Mouse (Mus musculus) embryonic fibroblast, embryonic 13.5 days (primary cell): ENCODE results near the gene Pgpep1l. TPM values are rescaled to one million over a fixed set of nuclear protein-coding genes. Genes with fewer than 3 reads are reported as not detected.

Experiments
- H3K27ac ChIP-seq: 2 replicates; pipeline ENCODE4 v1.5.1; 2012; ENCODE audit warnings: low read length, control low read depth, inconsistent platforms; ENCODE audit not compliant: insufficient read depth
- H3K4me1 ChIP-seq: 2 replicates; pipeline ENCODE4 v1.6.1; 2011; ENCODE audit warnings: low read length; ENCODE audit not compliant: control insufficient read depth, insufficient read depth
- H3K4me3 ChIP-seq: 2 replicates; pipeline ENCODE4 v1.5.1; 2011; ENCODE audit warnings: mild to moderate bottlenecking, control low read depth, low read length; ENCODE audit not compliant: insufficient read depth
- CTCF ChIP-seq: IDR thresholded peaks from 2 replicates; pipeline ENCODE4 v1.5.1; 2011; ENCODE audit warnings: mild to moderate bottlenecking, control low read depth, low read length, moderate library complexity, borderline replicate concordance; ENCODE audit not compliant: insufficient read depth
- POLR2A ChIP-seq: IDR thresholded peaks from 2 replicates; pipeline ENCODE4 v1.6.1; 2011; ENCODE audit warnings: low read depth, mild to moderate bottlenecking, control low read depth, low read length, moderate library complexity
- polyA plus RNA-seq: library from polyadenylated mRNA; stranded (reverse); fragments of >200 nt; gene quantifications from 2 replicates; pipeline ENCODE4 v1.2.4, GENCODE M21; 2011; ENCODE audit warnings: low read depth; ENCODE audit not compliant: missing spikeins, insufficient read length

Pgpep1l gene
- polyA plus RNA-seq, 1 experiment = 1.8 TPM

GRCm38 (mm10) chr7:68274951-68275350 is 10.9 kb upstream of the Pgpep1l start:
- no peak for TF ChIP-seq CTCF
- no peak for TF ChIP-seq POLR2A
- peaks cover 12% of the 10 kb centered on the region for H3K4me1 ChIP-seq

GRCm38 (mm10) chr7:68274218-68274617 is 10.2 kb upstream of the Pgpep1l start:
- no peak overlapping the region for H3K4me3 ChIP-seq
- H3K27ac ChIP-seq = no peak overlapping the region
- TF ChIP-seq POLR2A (no peak), CTCF (no peak)
- H3K4me1 ChIP-seq = peaks cover 12% of the 10 kb centered on the region

More at GRCm38 (mm10) chr7:68274951-68275350, 10.9 kb upstream of the Pgpep1l start:
- no peak overlapping the region for H3K27ac ChIP-seq
- H3K4me3 ChIP-seq = no peak overlapping the region

- TF ChIP-seq CTCF (no peak), POLR2A (no peak)
- H3K4me1 ChIP-seq = peaks cover 12% of the 10 kb centered on the region
Measured at GRCm38 (mm10) chr7:68273515-68273914, 9.5 kb upstream of the Pgpep1l start, which contains the start of gene Fam169b. Fam169b (plus strand) TSS chr7:68273839.

GRCm38 (mm10) chr7:68272607-68273006 is 8.6 kb upstream of the Pgpep1l start:
- TF ChIP-seq CTCF = no peak
- no peak for TF ChIP-seq POLR2A
- H3K4me3 ChIP-seq = no peak overlapping the region

More at GRCm38 (mm10) chr7:68273515-68273914, 9.5 kb upstream of the Pgpep1l start, which contains the start of gene Fam169b:
- Histone ChIP-seq H3K27ac (no peak within 1 kb of the TSS), H3K4me3 (no peak within 1 kb of the TSS)

GRCm38 (mm10) chr7:68271816-68272215 is 7.8 kb upstream of the Pgpep1l start:
- H3K4me1 ChIP-seq = peaks cover 11% of the 10 kb centered on the region
- TF ChIP-seq CTCF = no peak
- no peak for TF ChIP-seq POLR2A
- H3K27ac ChIP-seq = no peak overlapping the region
- no peak overlapping the region for H3K4me3 ChIP-seq

More at GRCm38 (mm10) chr7:68272607-68273006, 8.6 kb upstream of the Pgpep1l start:
- H3K4me1 ChIP-seq = peaks cover 10% of the 10 kb centered on the region
- no peak overlapping the region for H3K27ac ChIP-seq

- TF ChIP-seq POLR2A = no peak
- no peak for TF ChIP-seq CTCF
- Histone ChIP-seq H3K4me3 (no peak overlapping the region), H3K4me1 (peaks cover 9% of the 10 kb centered on the region), H3K27ac (peak overlapping the region; percentile 55; the same call in 1 of the 2 replicates)
Measured at GRCm38 (mm10) chr7:68270551-68270950, 6.5 kb upstream of the Pgpep1l start.

GRCm38 (mm10) chr7:68266691-68267090 is 2.7 kb upstream of the Pgpep1l start:
- Histone ChIP-seq H3K27ac (peak overlapping the region; percentile 99), H3K4me3 (no peak overlapping the region), H3K4me1 (peaks cover 27% of the 10 kb centered on the region)
- TF ChIP-seq POLR2A (no peak), CTCF (no peak)

- Histone ChIP-seq H3K4me3 (no peak overlapping the region), H3K27ac (peak overlapping the region; percentile 99), H3K4me1 (peaks cover 27% of the 10 kb centered on the region)
- TF ChIP-seq CTCF (no peak), POLR2A (no peak)
Measured at GRCm38 (mm10) chr7:68265391-68265790, 1.4 kb upstream of the Pgpep1l start.

- H3K4me3 ChIP-seq = no peak overlapping the region
- H3K27ac ChIP-seq = no peak overlapping the region
- TF ChIP-seq POLR2A (no peak), CTCF (no peak)
- peaks cover 30% of the 10 kb centered on the region for H3K4me1 ChIP-seq
Measured at GRCm38 (mm10) chr7:68264531-68264930, 498 bp upstream of the Pgpep1l start.

- H3K4me3 ChIP-seq = no peak overlapping the region
- no peak for TF ChIP-seq CTCF
- no peak for TF ChIP-seq POLR2A
- no peak overlapping the region for H3K27ac ChIP-seq
- peaks cover 30% of the 10 kb centered on the region for H3K4me1 ChIP-seq
Measured at GRCm38 (mm10) chr7:68263346-68264027, 546 bp downstream of the Pgpep1l start.
